Mouse (Mus musculus) spleen, adult 2 months (tissue): ENCODE measurements around the gene Galnt14.

Experiments used
- CTCF ChIP-seq: fragments of 200-500 bp; IDR thresholded peaks from 2 replicates; pipeline ENCODE4 v1.5.1; 2011; ENCODE audit warnings: mild to moderate bottlenecking, inconsistent platforms; ENCODE audit not compliant: insufficient read depth, insufficient read length, insufficient replicate concordance; ENCODE audit errors: extremely low read depth
- POLR2A ChIP-seq: fragments of 200-500 bp; IDR thresholded peaks from 2 replicates; pipeline ENCODE4 v1.6.1; 2011; ENCODE audit warnings: low read depth, low read length, inconsistent platforms

GRCm38 (mm10) chr17:73711919-73712318 lies 1.7 kb upstream of the Galnt14 start:
- TF ChIP-seq CTCF, result no peak
- no peak for TF ChIP-seq POLR2A
